Comparison of ENCODE assay signal across 34 mouse cellular contexts in genomic region chr15:31433768-31434167, GRCm38 (mm10).
"Had no signal": no experiment of that assay in that cellular context is flagged by ENCODE, and none has a peak within 500 bp of the region (broad histone marks: within the 10 kb centered on the region; RNA-seq: fewer than 3 reads in every experiment).

No protein-coding gene starts in this region.

- H3K4me3 ChIP-seq: heart, embryonic 10.5 days; heart, embryonic 13.5 days; heart, embryonic 15.5 days; hindbrain, embryonic 10.5 days; hindbrain, embryonic 12.5 days; hindbrain, embryonic 13.5 days; hindbrain, embryonic 15.5 days; intestine, embryonic 15.5 days; kidney, embryonic 15.5 days; layer of hippocampus, adult 2 months; left cerebral cortex, adult 2 months had no signal

- DNase-seq: heart, postnatal 10 days; heart, postnatal 14 days; heart, postnatal 36 days; heart, postnatal 4 days; kidney, adult 11 months; kidney, adult 18-20 months; kidney, adult 2 months; kidney, adult 8-10 months; kidney, adult 9 months; kidney, postnatal 10 days; kidney, postnatal 14 days; kidney, postnatal 36 days; kidney, postnatal 4 days; layer of hippocampus, adult 9-11 months; layer of hippocampus, postnatal 36 days had no signal

- H3K9ac ChIP-seq: heart, embryonic 13.5 days; heart, embryonic 15.5 days; hindbrain, embryonic 12.5 days; hindbrain, embryonic 13.5 days; hindbrain, embryonic 14.5 days; hindbrain, embryonic 15.5 days; intestine, embryonic 15.5 days; kidney, embryonic 15.5 days had no signal

- H3K4me1 ChIP-seq: heart, embryonic 13.5 days; heart, embryonic 15.5 days; hindbrain, embryonic 10.5 days; hindbrain, embryonic 12.5 days; hindbrain, embryonic 15.5 days; intestine, embryonic 15.5 days; kidney, embryonic 15.5 days had no signal

- ATAC-seq: hindbrain, embryonic 16.5 days; hindbrain, postnatal 0 days; inflammation-experienced regulatory T-cells, adult 6 months; intestine, embryonic 15.5 days; intestine, embryonic 16.5 days; intestine, postnatal 0 days had no signal

- H3K27me3 ChIP-seq: hindbrain, embryonic 12.5 days; hindbrain, embryonic 13.5 days; hindbrain, embryonic 15.5 days; intestine, embryonic 15.5 days; kidney, embryonic 15.5 days had no signal

- H3K4me2 ChIP-seq: heart, embryonic 11.5 days; heart, embryonic 13.5 days; heart, embryonic 15.5 days; hindbrain, embryonic 12.5 days; hindbrain, embryonic 13.5 days; hindbrain, embryonic 14.5 days; hindbrain, embryonic 15.5 days; intestine, embryonic 15.5 days; kidney, embryonic 15.5 days had no signal

- H3K27ac ChIP-seq: heart, embryonic 10.5 days; heart, embryonic 13.5 days; heart, embryonic 15.5 days; hindbrain, embryonic 10.5 days; hindbrain, embryonic 12.5 days; hindbrain, embryonic 13.5 days; hindbrain, embryonic 14.5 days; hindbrain, embryonic 15.5 days; hindbrain, postnatal 0 days; intestine, embryonic 15.5 days; kidney, embryonic 15.5 days; kidney, postnatal 0 days; layer of hippocampus, adult 2 months; left cerebral cortex, adult 2 months had no signal

- H3K36me3 ChIP-seq: heart, embryonic 10.5 days; heart, embryonic 13.5 days; heart, embryonic 15.5 days; hindbrain, embryonic 10.5 days; hindbrain, embryonic 12.5 days; hindbrain, embryonic 13.5 days; hindbrain, embryonic 15.5 days; intestine, embryonic 15.5 days; kidney, embryonic 15.5 days had no signal

- H3K9me3 ChIP-seq: heart, embryonic 10.5 days; heart, embryonic 13.5 days; heart, embryonic 15.5 days; hindbrain, embryonic 10.5 days; hindbrain, embryonic 12.5 days; hindbrain, embryonic 13.5 days; hindbrain, embryonic 15.5 days; intestine, embryonic 15.5 days; kidney, embryonic 15.5 days had no signal
